Mouse (Mus musculus) inflammation-experienced regulatory T-cells, adult 16 weeks (primary cell): ENCODE results near the gene Prl2b1. TPM values are rescaled to one million over a fixed set of nuclear protein-coding genes. Genes with fewer than 3 reads are reported as not detected.

Source experiments
- polyA plus RNA-seq: library from polyadenylated mRNA; unstranded; fragments of 100-300 nt; shearing (Covaris generic); gene quantifications from one replicate; pipeline ENCODE4 v1.2.1, GENCODE M21; 2017

The Prl2b1 gene
- polyA plus RNA-seq = not detected

DNA sequence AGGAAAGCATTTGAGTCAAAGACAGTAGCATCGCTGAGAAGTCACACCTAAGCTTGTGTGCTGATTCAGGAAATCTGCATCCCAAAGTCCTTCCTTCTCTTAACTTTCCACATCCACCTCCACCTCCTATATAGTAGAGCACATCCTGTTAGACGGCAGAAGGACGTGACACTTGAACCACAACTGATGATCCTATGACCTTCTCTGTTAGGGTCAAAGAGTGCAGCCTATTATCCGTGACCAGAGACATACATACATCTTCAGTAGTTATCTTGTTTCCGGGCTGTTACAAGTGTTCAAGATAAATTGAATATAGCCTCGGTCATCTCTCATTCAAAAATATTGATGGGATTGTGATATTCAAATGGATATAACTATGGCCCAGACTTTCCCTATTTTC is at the start of gene Prl2b1:
Gene Prl2b1 (minus strand): TSS at position 101 of the 400 bp plus-strand sequence.

DNA sequence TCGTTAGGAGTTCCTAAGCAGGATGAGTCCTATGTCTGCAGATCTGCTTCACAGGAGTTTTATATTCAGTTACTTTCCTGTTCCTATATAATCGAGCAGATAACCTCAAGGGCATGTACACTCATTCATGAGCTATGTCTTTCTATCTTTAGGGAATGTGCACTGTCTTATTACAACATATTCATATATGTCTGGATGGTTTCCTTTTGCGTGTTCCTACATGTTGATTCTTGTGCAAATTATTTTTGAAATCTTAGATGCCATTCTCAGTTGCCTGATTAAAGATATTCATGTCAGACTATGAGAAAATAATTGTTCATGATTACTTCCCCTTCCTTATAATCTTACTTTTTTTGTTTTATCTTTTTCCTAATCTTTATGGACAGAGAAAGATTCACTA is 47.9 kb upstream of the Prl2b1 start, which contains the start of gene Prl8a6:
Gene Prl8a6 (minus strand): TSS at position 101 of the 400 bp plus-strand sequence.

DNA sequence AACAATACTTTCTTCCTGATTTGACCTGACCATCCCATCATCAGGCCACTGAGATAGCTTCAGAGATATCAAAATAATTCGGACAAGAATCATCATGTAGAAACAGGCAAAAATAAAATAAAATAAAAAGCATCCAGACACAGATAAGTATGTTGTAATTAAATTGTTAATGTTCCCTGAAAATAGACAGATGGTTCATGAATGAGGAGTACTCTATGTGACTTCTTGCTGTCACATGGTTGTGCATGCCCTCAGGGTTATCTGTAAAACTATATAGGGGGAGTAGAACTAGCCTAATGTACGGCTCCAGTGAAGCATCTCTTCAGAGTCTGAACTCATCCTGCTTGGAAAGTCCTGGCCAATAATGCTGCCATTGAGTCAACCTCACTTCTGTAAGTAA is 45.3 kb downstream of the Prl2b1 start, which contains the start of gene Prl8a2:
Gene Prl8a2 (plus strand): TSS at position 301 of the 400 bp plus-strand sequence.

Other genes with a start within 250 kb of the Prl2b1 start
- not detected for gene Prl3d3, start 234.1 kb downstream of the Prl2b1 start, polyA plus RNA-seq
- not detected for gene Prl3c1, start 194.2 kb downstream of the Prl2b1 start, polyA plus RNA-seq
- gene Prl3b1, start 149.0 kb downstream of the Prl2b1 start, polyA plus RNA-seq = not detected
- gene Prl3a1, start 131.4 kb downstream of the Prl2b1 start, polyA plus RNA-seq = not detected
- gene Prl6a1, start 78.2 kb downstream of the Prl2b1 start, polyA plus RNA-seq = not detected
- gene Prl8a2, start 45.2 kb downstream of the Prl2b1 start, polyA plus RNA-seq = not detected
- gene Prl8a6, start 47.8 kb upstream of the Prl2b1 start, polyA plus RNA-seq = not detected
- not detected for gene Prl8a8, start 122.4 kb upstream of the Prl2b1 start, polyA plus RNA-seq
- not detected for gene Prl8a9, start 173.8 kb upstream of the Prl2b1 start, polyA plus RNA-seq
- gene Prl8a1, start 191.3 kb upstream of the Prl2b1 start, polyA plus RNA-seq = not detected
- gene Prl7b1, start 219.7 kb upstream of the Prl2b1 start, polyA plus RNA-seq = not detected